Mouse (Mus musculus) left cerebral cortex, adult 11 months (tissue): ENCODE measurements at regions not wholly inside any gene's neighbourhood (a gene's known extent, or its start where the extent isn't known, plus 50 kb on each side); places are given as distances from the start of the nearest gene placed in this dataset.

Experiments used
- DNase-seq: peaks from one replicate; pipeline ENCODE4 v3.0.0; 2022; ENCODE audit warnings: low spot score

- no peak for DNase-seq
Observed at GRCm38 (mm10) chr7:37337616-37338015, 435.8 kb downstream of the Zfp536 start.

DNA sequence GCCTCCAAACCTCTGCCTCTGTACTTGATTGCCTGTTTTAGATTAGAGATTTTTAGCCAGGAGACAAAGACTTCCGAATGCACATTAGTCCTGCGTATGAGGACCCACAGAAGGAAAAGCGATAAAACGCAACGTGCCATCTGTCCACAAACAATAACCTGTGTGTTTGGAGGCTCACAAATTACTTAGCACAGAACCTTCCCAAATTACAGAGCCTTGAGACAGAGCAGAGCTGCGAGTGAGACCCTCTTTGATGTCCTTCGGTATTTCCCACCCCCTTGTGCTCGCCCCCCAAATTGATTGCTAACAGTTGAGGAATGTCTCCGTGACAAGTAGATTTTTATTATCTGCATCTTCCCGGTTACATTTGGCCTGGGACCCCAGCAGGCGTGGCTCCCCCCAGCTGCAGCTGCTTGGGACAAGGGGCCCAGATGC is 435.4 kb downstream of the Zfp536 start:
- no peak for DNase-seq

- DNase-seq = no peak
Observed at GRCm38 (mm10) chr7:37342613-37343012, 430.8 kb downstream of the Zfp536 start.

DNA sequence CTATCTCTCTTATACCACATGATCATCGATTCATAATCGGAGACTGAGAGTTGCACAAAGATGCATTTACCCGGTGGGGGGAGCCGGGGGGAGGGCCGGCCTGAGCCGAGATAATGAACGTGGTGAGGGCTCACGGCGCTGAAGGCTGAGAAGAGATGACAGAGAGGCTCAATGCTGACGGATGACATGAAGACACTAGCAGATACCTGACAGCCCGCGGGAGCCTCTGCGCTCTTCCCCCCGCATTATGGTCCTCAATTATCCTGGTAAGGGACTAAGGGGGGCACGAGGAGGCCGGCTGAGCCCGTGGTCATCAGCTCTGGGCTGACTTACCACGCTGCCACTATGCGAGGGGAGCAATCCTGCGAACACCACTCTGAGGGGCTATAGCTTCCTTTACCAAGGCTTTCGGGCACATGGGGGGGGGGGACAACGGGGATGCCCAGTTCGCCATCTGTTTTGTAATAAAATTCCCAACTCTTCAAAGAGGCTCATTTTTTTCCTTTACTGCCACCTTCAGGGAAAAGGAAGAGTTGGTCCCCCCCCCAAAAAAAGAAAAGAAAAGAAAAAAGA is 430.3 kb downstream of the Zfp536 start:
- DNase-seq = no peak

- no peak for DNase-seq
Observed at GRCm38 (mm10) chr7:37343691-37344233, 429.7 kb downstream of the Zfp536 start.

- DNase-seq = peak; percentile 31
Observed at GRCm38 (mm10) chr7:37346041-37346440, 427.4 kb downstream of the Zfp536 start.

DNA sequence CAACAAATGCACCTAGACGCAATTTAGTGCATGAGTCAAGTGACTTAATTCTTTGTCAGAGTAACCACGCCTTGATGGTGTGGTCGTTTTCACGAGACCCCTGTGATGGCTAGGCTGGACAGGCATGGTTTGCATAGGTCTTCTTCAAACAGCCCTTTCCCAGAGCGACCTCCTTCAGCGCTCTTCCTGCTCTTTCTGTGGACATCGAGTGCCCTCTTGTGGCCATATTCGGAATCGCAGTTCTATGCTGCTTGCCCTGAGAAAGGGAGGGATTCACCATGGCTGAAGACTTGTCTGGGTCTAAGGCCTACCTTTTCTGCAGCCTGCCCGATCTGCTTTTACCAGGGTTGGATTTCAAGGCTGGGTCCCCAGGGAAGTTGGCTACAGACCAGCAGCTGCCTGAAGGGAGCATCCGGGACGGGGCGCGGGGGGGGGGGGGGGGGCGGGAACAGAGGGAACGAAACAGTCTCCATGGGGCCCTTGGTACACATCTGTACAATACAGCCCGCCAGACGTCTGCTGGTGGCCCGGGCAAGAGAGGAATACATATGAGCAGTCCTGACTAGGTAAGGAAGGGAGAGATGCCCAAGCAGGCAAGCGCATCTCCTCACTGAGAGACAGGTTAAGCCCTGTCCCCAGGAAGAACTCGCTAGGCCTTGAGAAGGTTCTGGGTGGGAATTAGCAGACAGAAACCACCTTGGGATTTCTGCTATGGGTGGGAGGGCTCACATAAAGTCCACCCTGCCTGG is 415.6 kb downstream of the Zfp536 start:
- DNase-seq = peak; percentile 71

DNA sequence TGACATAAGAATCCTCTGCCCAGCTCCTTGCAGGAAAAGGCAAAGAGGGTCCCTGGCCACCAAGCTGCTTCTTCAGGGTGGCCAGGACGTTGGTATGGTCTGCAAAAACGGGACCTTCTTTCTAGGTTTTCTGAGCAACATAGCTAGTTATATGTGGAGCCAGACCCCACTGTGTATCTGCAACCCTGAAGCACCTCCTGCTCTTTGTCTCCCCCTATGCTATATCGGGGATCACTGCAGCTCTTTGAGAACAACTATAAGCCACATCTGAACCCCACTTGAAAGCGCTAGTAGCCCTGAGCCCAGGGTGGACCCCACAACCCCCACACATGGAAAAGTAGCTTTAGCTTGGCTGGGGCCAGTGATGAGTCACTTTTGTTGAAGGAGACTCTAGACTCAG is 414.9 kb downstream of the Zfp536 start:
- no peak for DNase-seq

- no peak for DNase-seq
Observed at GRCm38 (mm10) chr7:37359473-37359872, 414.0 kb downstream of the Zfp536 start.

GRCm38 (mm10) chr7:37360171-37360570 is 413.3 kb downstream of the Zfp536 start:
- DNase-seq = no peak

GRCm38 (mm10) chr7:37361802-37362441 is 411.5 kb downstream of the Zfp536 start:
- DNase-seq = no peak

- DNase-seq = no peak
Observed at GRCm38 (mm10) chr7:37362879-37363278, 410.6 kb downstream of the Zfp536 start.

DNA sequence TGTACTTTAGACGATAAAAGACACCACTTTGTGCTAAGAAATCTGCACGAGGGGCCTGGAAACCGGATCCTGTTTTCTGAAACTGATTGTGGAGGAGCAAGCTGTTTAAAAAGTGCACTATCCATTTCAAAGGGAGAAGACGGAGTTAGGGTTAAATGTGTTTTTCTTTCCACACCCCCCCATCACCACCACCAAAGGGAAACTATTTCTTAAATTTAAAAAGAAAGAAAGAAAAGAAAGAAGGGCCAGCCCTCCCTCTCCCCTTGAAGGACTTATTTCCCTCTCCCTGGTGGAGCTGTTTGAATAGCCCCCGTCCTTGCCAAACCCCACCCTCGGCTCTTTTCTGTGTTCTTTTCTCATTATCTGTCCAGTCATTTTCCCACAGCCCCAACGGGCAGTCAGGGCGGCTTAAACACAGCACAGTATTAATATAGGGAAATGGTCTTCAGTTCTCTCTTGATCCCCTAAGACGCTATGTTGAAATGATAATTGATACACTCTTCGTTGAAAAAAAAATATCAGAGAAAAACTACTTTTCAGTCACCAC is 409.7 kb downstream of the Zfp536 start:
- no peak for DNase-seq

GRCm38 (mm10) chr7:37364221-37364620 is 409.2 kb downstream of the Zfp536 start:
- no peak for DNase-seq

DNA sequence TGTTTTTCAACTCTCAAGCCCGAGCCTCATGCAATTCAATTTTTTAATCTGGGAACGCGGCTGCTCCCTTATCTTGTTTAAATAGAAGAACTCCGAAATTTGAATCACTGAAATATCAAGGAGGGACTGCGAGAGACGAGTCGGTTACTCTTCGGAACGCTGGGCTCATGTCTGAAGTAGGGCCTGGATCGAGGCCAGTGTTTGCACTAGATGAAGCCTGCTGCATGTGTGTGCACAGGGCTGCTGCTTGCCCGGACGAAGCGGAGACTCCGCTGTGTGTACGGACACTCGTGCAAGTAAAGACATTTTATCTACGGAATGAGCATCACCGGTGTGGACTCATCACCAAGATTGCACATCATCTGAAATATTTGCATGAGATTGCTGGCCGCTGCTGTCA is 407.4 kb downstream of the Zfp536 start:
- no peak for DNase-seq

- DNase-seq = no peak
Observed at GRCm38 (mm10) chr7:37369698-37370097, 403.7 kb downstream of the Zfp536 start.

DNA sequence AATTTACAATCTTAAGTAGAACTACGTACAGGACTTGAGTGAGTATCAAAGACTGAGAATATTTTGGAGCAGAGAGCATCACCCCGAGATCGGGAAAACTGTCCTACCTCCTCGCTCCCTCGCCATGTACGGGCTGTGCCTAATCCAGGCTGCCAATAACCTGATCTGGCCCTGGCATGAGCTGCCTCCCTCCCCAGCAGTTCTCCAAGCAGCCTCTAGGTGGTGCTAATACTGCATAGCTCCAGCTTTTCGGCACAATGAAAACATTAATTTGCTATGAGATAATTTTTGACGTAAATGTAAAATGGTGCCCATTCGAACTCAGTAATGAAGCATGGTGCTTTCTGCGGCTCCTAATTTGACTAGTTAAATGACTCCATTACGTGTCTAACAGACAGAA is 399.6 kb downstream of the Zfp536 start:
- DNase-seq = peak; percentile 80

GRCm38 (mm10) chr7:37375044-37375443 is 398.4 kb downstream of the Zfp536 start:
- DNase-seq = no peak

GRCm38 (mm10) chr7:37375591-37375990 is 397.9 kb downstream of the Zfp536 start:
- DNase-seq = no peak

DNA sequence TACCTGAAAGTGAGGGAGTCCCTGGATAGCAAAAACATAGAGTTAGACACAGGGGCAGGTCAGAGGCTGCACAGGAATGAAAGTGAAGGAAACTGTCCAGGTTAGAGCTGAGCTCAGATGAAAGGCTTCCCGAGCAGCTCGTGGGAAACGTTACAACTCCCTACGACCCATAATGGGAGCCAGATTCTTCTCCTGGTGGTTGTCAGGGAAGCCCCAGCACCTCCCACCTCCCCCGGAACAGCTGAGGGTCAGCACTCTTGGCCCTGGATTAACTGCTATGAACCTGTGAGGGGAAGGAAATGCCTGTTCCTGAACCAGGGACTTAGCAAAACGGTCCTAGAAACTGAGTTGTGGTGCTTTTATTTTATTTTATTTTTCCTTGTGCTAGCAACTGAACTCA is 397.2 kb downstream of the Zfp536 start:
- DNase-seq = no peak

DNA sequence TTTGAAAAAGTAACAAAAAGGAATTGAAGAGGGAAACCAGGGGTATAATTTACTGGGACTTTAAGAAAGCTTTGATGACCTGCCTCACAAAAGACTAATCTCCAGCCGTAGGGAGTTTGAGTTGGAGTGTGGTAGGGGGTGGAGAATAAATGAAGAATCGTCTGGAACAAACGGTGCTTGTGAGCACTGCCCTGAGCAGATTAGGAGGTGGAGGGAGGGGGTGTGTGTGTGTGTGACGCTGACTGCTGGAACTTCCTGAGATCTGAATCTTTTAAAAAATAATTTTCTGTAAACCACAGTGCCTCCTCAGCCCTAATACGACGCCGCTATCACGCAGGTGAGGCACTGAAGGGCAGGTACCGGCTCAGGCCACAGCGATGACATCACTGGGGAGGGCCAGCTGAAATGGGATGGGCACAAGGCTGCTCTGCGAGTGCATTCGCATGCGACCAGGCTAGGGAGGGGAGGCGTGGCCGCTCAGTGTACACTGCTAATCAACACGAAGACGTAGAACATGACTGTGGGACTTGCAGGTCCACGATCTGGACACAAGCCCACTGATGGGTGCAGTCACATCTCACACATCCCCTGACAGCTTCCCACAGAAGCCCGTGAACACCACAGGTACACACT is 395.4 kb downstream of the Zfp536 start:
- DNase-seq = no peak

- no peak for DNase-seq
Observed at GRCm38 (mm10) chr7:37387871-37388270, 385.6 kb downstream of the Zfp536 start.
